Mouse (Mus musculus) lung, postnatal 0 days (tissue): ENCODE results near the gene Dact3.

Source experiments
- CTCF ChIP-seq: IDR thresholded peaks from 2 replicates; pipeline ENCODE4 v1.5.1; 2016; ENCODE audit warnings: antibody characterized with exemption, mild to moderate bottlenecking
- EP300 ChIP-seq: IDR thresholded peaks from 2 replicates; pipeline ENCODE4 v1.6.1; 2016; ENCODE audit warnings: antibody characterized with exemption, mild to moderate bottlenecking, control low read depth

DNA sequence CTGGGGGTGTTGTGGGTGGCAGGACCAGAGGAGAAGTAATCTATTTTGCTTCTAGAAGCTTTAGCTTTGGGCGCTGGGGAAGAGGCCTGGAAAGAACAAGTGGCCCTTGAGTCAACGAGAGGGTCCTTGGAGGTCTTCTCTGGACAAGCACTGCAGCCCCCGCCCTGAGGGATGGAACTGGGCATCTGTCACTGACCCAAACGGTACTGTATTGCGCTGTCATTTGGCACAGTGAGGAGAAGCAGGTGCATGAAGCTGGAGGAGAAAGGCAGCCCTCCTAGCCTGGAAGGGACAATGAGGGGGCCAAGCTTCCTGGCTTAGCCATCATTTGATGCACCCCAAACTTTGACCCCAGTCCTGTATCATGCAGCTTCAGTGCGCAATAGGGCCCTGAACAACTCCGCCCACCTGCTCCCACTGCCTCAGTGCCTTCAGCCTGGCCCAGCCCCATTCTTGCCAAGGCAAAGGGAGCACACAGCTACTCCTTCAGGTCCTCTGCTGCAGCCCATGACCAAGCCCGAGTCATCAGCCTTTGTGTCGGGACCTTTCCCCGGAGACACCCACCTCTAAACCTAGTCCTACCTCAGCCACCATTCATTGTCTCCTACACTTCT lies 47.4 kb downstream of the Dact3 start:
- TF ChIP-seq EP300 (no peak), CTCF (no peak)
